Mouse (Mus musculus) liver, embryonic 13.5 days (tissue): ENCODE data around the gene Azin2. TPM values are rescaled to one million over a fixed set of nuclear protein-coding genes. Genes with fewer than 3 reads are reported as not detected.

Source experiments
- ATAC-seq: fragments of 200-750 bp; cut with Nextera tagmentation; 2 replicates; pipeline ENCODE4 v1.8.0; 2017; ENCODE audit warnings: low read depth, mild to moderate bottlenecking, moderate number of reproducible peaks, moderate library complexity
- DNase-seq: peaks from one replicate; pipeline ENCODE4 v3.0.0; 2022
- H3K27ac ChIP-seq: fragments of 300-500 bp; sonication (generic); 2 replicates; pipeline ENCODE4 v1.5.1; 2015; ENCODE audit warnings: moderate library complexity, mild to moderate bottlenecking, inconsistent platforms
- H3K27me3 ChIP-seq: fragments of 300-500 bp; sonication (generic); 2 replicates; pipeline ENCODE4 v1.6.1; 2015; ENCODE audit warnings: mild to moderate bottlenecking, inconsistent platforms
- H3K36me3 ChIP-seq: fragments of 300-500 bp; sonication (generic); 2 replicates; pipeline ENCODE4 v1.6.1; 2015; ENCODE audit warnings: mild to moderate bottlenecking, inconsistent platforms
- H3K4me1 ChIP-seq: fragments of 300-500 bp; sonication (generic); replicated peaks from 2 replicates; pipeline ENCODE4 v1.6.1; 2015; ENCODE audit warnings: inconsistent platforms
- H3K4me2 ChIP-seq: fragments of 300-500 bp; sonication (generic); 2 replicates; pipeline ENCODE4 v1.6.1; 2015; ENCODE audit warnings: inconsistent platforms, mild to moderate bottlenecking, moderate library complexity
- H3K4me3 ChIP-seq: fragments of 300-500 bp; sonication (generic); replicated peaks from 2 replicates; pipeline ENCODE4 v1.5.1; 2015; ENCODE audit warnings: mild to moderate bottlenecking, inconsistent platforms
- H3K9ac ChIP-seq: fragments of 300-500 bp; sonication (generic); 2 replicates; pipeline ENCODE4 v1.6.1; 2015; ENCODE audit warnings: mild to moderate bottlenecking, inconsistent platforms
- H3K9me3 ChIP-seq: fragments of 300-500 bp; sonication (generic); replicated peaks from 2 replicates; pipeline ENCODE4 v1.6.1; 2016; ENCODE audit warnings: inconsistent platforms
- WGBS: fragments of 180-500 bp; shearing (Covaris S2); methylation state at CpG from one replicate; pipeline ENCODE4 v1.1.7; 2015; ENCODE audit not compliant: insufficient replicate concordance; 5-methylcytosine and 5-hydroxymethylcytosine counted together
- polyA plus RNA-seq: library from polyadenylated mRNA; unstranded; fragments of >200 nt; fragmentation: Nextera tagmentation; extraction: Ambion mirVana; gene quantifications from 2 replicates; pipeline ENCODE4 v1.2.1, GENCODE M21; 2015

Azin2 gene
- polyA plus RNA-seq, 1 experiment from 2014 or later, result 1.2 TPM

- peaks cover 61% of the 10 kb centered on the region for H3K27me3 ChIP-seq
- 62% methylated on average over 8 of the region's 8 CpGs for WGBS
Measured at GRCm38 (mm10) chr4:128958849-128959248, 3.4 kb downstream of the Azin2 start.

DNA sequence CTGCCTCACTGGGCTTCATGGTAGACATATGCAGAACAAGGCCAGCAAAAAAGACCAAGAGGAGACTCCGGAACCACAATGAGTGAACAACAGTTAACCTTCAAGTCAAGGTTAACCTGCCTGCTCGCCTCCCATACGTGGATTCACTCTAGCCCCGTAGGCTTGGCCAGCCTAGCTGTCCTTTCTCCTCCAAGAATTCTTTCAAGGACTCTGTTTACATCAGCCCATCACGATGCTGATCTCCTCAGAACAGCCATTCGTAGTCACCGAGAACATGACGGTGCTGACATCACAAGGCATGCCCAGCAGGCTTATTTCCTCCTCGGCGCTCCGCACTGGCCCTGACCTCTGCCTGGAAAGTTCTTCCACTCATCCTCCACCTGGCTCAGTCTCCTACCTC, 4.1 kb downstream of the Azin2 start:
- no peak for ATAC-seq
- Histone ChIP-seq H3K9me3 (no peaks in the 10 kb centered on the region), H3K27me3 (peaks cover 56% of the 10 kb centered on the region), H3K4me2 (no peak overlapping the region), H3K27ac (no peak overlapping the region), H3K36me3 (no peaks in the 10 kb centered on the region), H3K4me3 (no peak overlapping the region), H3K4me1 (peaks cover 16% of the 10 kb centered on the region), H3K9ac (no peak overlapping the region)
- no peak for DNase-seq
- whole genome bisulfite sequencing, result 70% methylated on average over 11 of the region's 11 CpGs

More at GRCm38 (mm10) chr4:128958849-128959248, 3.4 kb downstream of the Azin2 start:
- Histone ChIP-seq H3K9me3 (no peaks in the 10 kb centered on the region), H3K4me2 (no peak overlapping the region), H3K4me1 (peaks cover 17% of the 10 kb centered on the region), H3K4me3 (no peak overlapping the region), H3K36me3 (no peaks in the 10 kb centered on the region), H3K27ac (no peak overlapping the region), H3K9ac (no peak overlapping the region)
- DNase-seq, result no peak
- no peak for ATAC-seq

DNA sequence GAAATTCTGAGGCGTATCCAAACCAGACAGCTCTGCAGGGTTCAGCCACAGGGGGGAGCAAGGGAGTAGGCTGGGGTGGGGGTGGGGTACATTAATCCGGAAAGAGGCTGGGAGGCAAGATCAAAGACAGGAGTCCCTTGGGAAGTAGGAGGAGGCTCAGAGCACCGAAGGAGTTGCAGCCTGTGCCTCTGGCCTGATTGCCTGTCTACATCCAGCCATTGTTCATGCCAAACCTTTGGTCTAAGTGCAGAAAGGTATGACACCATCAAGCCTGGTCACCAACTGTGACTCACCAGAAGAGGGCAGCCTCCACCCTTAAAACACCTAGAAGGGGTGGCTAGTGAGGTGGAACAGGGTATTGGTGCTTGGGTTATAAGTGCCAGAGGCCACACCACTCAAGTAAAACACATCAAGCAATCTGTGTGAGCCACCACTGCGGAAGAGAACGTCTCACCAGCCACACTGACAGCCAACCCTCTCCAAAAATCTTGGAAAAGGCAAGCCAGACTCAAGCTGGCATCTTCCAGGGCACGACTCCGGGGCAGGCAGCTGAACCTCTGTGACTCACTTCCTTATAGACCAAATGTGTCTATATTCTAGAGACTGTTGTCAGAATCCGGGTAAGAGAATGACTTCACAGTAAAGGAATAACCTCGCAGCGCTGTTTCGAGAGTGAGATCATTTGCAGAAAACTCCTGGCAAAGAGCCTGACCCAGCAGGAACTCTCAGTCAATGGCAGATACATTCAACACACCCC, 4.9 kb downstream of the Azin2 start:
- 42% methylated on average over 11 of the region's 11 CpGs for WGBS
- peak; percentile 22 for DNase-seq
- Histone ChIP-seq H3K4me1 (peaks cover 9% of the 10 kb centered on the region), H3K9ac (no peak overlapping the region), H3K27me3 (peaks cover 48% of the 10 kb centered on the region), H3K27ac (no peak overlapping the region), H3K9me3 (no peaks in the 10 kb centered on the region), H3K4me2 (no peak overlapping the region), H3K36me3 (no peaks in the 10 kb centered on the region), H3K4me3 (no peak overlapping the region)
- ATAC-seq, result no peak

GRCm38 (mm10) chr4:128953851-128954250, 8.4 kb downstream of the Azin2 start:
- no peak for DNase-seq
- H3K4me1 ChIP-seq, result peaks cover 8% of the 10 kb centered on the region

DNA sequence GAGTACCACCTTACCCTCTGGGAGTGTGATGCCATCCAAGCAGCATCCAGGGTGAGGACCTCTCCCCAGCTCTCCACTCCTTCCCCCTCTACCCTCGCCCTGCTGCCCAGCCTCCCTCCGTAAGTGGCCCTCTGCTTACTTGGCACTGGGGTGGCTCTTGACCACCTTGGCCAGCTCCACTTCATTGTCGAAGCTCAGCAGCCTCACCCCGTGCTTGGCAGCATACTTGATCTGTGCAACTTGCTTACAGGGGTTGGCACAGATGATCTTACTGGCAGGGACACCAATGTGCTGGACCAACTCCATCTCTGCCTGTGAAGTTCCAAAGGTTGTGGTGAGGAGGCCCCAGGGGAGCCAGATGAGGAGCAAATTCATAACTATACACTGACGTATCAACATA, 11.8 kb downstream of the Azin2 start:
- WGBS, result 62% methylated on average over 5 of the region's 5 CpGs
- H3K9ac ChIP-seq, result no peak overlapping the region

More at GRCm38 (mm10) chr4:128953851-128954250, 8.4 kb downstream of the Azin2 start:
- H3K27ac ChIP-seq, result no peak overlapping the region
- no peaks in the 10 kb centered on the region for H3K9me3 ChIP-seq
- WGBS, result 70% methylated on average over 5 of the region's 5 CpGs
- no peak for ATAC-seq
- no peak overlapping the region for H3K9ac ChIP-seq
- peaks cover 26% of the 10 kb centered on the region for H3K27me3 ChIP-seq
- no peaks in the 10 kb centered on the region for H3K36me3 ChIP-seq
- H3K4me2 ChIP-seq, result no peak overlapping the region
- H3K4me3 ChIP-seq, result no peak overlapping the region

GRCm38 (mm10) chr4:128949470-128950005, 12.7 kb downstream of the Azin2 start:
- no peak overlapping the region for H3K9ac ChIP-seq
- DNase-seq (peak; percentile 56), ATAC-seq (0 out of 2 replicates have a peak, but pooled peaks have one; percentile 33)
- H3K4me2 ChIP-seq, result no peak overlapping the region
- no peak overlapping the region for H3K27ac ChIP-seq
- no peak overlapping the region for H3K4me3 ChIP-seq
- H3K36me3 ChIP-seq, result no peaks in the 10 kb centered on the region
- no peaks in the 10 kb centered on the region for H3K9me3 ChIP-seq
- 23% methylated on average over 15 of the region's 15 CpGs for WGBS
- H3K4me1 ChIP-seq, result peaks cover 26% of the 10 kb centered on the region
- peaks cover 12% of the 10 kb centered on the region; the same call in 1 of the 2 replicates for H3K27me3 ChIP-seq

More for the DNA sequence above, 11.8 kb downstream of the Azin2 start:
- H3K9me3 ChIP-seq, result no peaks in the 10 kb centered on the region
- H3K27ac ChIP-seq, result no peak overlapping the region
- DNase-seq, result no peak
- H3K36me3 ChIP-seq, result no peaks in the 10 kb centered on the region
- no peak overlapping the region for H3K4me3 ChIP-seq
- peaks cover 26% of the 10 kb centered on the region for H3K4me1 ChIP-seq
- H3K4me2 ChIP-seq, result no peak overlapping the region
- H3K27me3 ChIP-seq, result peaks cover 12% of the 10 kb centered on the region; the same call in 1 of the 2 replicates
- no peak for ATAC-seq

- Histone ChIP-seq H3K27ac (no peak overlapping the region), H3K27me3 (peaks cover 12% of the 10 kb centered on the region; the same call in 1 of the 2 replicates), H3K36me3 (no peaks in the 10 kb centered on the region), H3K4me3 (no peak overlapping the region), H3K9me3 (no peaks in the 10 kb centered on the region), H3K4me2 (no peak overlapping the region), H3K9ac (no peak overlapping the region), H3K4me1 (peaks cover 33% of the 10 kb centered on the region)
- 20% methylated on average over 6 of the region's 6 CpGs for WGBS
- DNase-seq (peak; percentile 22), ATAC-seq (no peak)
Measured at GRCm38 (mm10) chr4:128948137-128948674, 14.0 kb downstream of the Azin2 start.

DNA sequence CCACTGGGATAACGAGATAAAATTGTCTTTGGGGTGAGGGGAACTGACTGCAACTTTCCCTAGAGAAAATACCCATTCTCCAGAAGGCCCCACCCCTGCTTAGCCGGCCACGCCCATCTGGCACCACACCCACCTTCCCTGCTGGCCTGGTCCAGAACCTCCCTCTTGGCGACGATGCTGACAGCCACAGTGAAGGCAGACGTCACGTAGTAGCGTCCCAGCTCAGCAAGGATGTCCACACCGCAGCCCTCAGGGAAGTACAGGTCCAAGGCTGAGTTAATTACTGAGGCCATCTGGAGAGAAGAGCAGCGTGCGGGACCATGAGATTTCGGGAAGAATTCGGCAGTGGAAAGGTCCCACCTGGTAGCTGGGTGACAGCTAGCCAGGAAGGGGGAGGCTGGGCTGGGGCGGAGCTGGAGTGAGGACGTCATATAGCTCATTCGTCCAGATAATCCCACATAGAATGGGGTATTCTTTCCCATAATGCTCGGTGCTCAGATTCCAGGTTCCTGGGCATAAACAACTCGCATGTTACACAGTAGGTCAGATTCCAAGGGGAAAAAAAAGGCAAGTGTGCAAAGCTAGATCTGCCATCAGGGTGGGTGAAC, 14.8 kb downstream of the Azin2 start:
- peak; percentile 38 for DNase-seq
- 17% methylated on average over 18 of the region's 18 CpGs for WGBS
- peaks cover 33% of the 10 kb centered on the region for H3K4me1 ChIP-seq
- 0 out of 2 replicates have a peak, but pooled peaks have one; percentile 44 for ATAC-seq
- H3K4me3 ChIP-seq, result 0 out of 2 replicates have a peak overlapping the region, but pooled peaks have one; percentile 2
- H3K27ac ChIP-seq, result no peak overlapping the region
- no peak overlapping the region for H3K9ac ChIP-seq
- H3K4me2 ChIP-seq, result peak overlapping the region; percentile 31
- no peaks in the 10 kb centered on the region for H3K9me3 ChIP-seq
- H3K36me3 ChIP-seq, result no peaks in the 10 kb centered on the region
- peaks cover 12% of the 10 kb centered on the region; the same call in 1 of the 2 replicates for H3K27me3 ChIP-seq

DNA sequence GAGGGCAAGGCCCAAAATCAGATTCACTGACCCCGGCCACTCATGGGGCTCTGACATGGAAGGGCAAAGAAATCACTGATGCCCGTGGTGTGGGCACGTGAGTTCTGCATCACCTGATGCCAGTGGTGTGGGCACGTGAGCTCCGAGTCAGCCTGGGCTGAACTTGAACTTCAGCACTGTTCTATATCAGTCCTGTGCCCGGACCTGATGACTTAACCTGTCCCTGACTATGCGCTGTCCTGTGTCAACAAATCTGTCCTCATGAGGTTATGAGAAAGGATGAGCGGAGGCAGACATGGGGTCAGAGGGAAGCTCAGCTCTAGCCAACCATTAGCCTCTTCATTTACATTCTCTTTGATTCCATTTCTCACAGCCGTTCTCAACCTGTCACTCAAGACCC, 15.5 kb downstream of the Azin2 start:
- peaks cover 33% of the 10 kb centered on the region for H3K4me1 ChIP-seq
- peaks cover 12% of the 10 kb centered on the region; the same call in 1 of the 2 replicates for H3K27me3 ChIP-seq
- no peak overlapping the region for H3K4me3 ChIP-seq
- no peak overlapping the region for H3K27ac ChIP-seq
- H3K9me3 ChIP-seq, result no peaks in the 10 kb centered on the region
- WGBS, result 70% methylated on average over 9 of the region's 9 CpGs
- H3K36me3 ChIP-seq, result no peaks in the 10 kb centered on the region
- DNase-seq, result no peak
- no peak for ATAC-seq
- no peak overlapping the region for H3K4me2 ChIP-seq
- no peak overlapping the region for H3K9ac ChIP-seq

DNA sequence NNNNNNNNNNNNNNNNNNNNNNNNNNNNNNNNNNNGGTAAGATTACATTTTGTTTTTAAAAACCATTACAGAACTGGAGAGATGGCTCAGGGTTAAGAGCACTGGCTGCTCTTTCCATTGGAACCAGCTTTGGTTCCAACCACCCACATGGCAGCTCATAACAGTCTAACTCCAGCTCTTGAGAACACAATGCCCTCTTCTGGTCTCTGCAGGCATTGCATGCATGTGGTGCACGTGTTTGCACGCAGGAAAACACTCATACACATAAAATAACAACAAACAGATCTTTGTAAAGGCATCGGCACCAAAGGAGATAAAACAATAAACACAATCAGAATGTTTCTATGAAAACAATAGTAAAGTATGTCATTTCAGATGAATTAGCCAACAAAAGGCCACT, 19.9 kb downstream of the Azin2 start:
- H3K4me2 ChIP-seq, result no peak overlapping the region
- H3K36me3 ChIP-seq, result no peaks in the 10 kb centered on the region
- H3K27me3 ChIP-seq, result no peaks in the 10 kb centered on the region
- peaks cover 13% of the 10 kb centered on the region for H3K4me1 ChIP-seq
- H3K27ac ChIP-seq, result no peak overlapping the region
- H3K4me3 ChIP-seq, result no peak overlapping the region
- H3K9ac ChIP-seq, result no peak overlapping the region
- 47% methylated on average over 3 of the region's 3 CpGs for WGBS
- no peaks in the 10 kb centered on the region for H3K9me3 ChIP-seq
- ATAC-seq (no peak), DNase-seq (no peak)

- DNase-seq, result no peak
- H3K36me3 ChIP-seq, result no peaks in the 10 kb centered on the region
- no peak overlapping the region for H3K9ac ChIP-seq
- H3K27ac ChIP-seq, result no peak overlapping the region
- H3K9me3 ChIP-seq, result no peaks in the 10 kb centered on the region
- H3K27me3 ChIP-seq, result 0 out of 2 replicates have a peak, but pooled peaks cover 3% of the 10 kb centered on the region
- WGBS, result 53% methylated on average over 5 of the region's 5 CpGs
- H3K4me2 ChIP-seq, result no peak overlapping the region
- H3K4me1 ChIP-seq, result no peaks in the 10 kb centered on the region
- ATAC-seq, result no peak
- H3K4me3 ChIP-seq, result no peak overlapping the region
Measured at GRCm38 (mm10) chr4:128935595-128935994, 26.6 kb downstream of the Azin2 start.
